Mouse (Mus musculus): Measurements from ENCODE around the gene Mthfd1.
"Not testable (repeated sequence)": the region's sequence is repeated elsewhere in the genome, so short reads cannot be mapped to it uniquely, and the experiment has no call there.

Mthfd1 gene

GRCm38 (mm10) chr12:76254725-76255498 is at the start of gene Mthfd1:
TSS of gene Mthfd1 (plus strand) at chr12:76255298.
- peak; percentile 95 for DNase-seq

- DNase-seq, result no peak
Measured at GRCm38 (mm10) chr12:76209429-76209974, 45.6 kb upstream of the Mthfd1 start.

- no peak for DNase-seq
Measured at GRCm38 (mm10) chr12:76215121-76215520, 40.0 kb upstream of the Mthfd1 start.

- DNase-seq, result no peak
Measured at GRCm38 (mm10) chr12:76216716-76217115, 38.4 kb upstream of the Mthfd1 start.

GRCm38 (mm10) chr12:76222104-76222503 is 33.0 kb upstream of the Mthfd1 start:
- not testable (repeated sequence) for DNase-seq

- DNase-seq, result no peak
Measured at GRCm38 (mm10) chr12:76230644-76231043, 24.5 kb upstream of the Mthfd1 start.

- no peak for DNase-seq
Measured at GRCm38 (mm10) chr12:76235253-76235652, 19.8 kb upstream of the Mthfd1 start.

GRCm38 (mm10) chr12:76239145-76239838 is 15.8 kb upstream of the Mthfd1 start:
- no peak for DNase-seq

GRCm38 (mm10) chr12:76239839-76240571 is 15.1 kb upstream of the Mthfd1 start:
- DNase-seq, result no peak

GRCm38 (mm10) chr12:76240670-76241069 is 14.4 kb upstream of the Mthfd1 start:
- DNase-seq, result no peak

GRCm38 (mm10) chr12:76241084-76241483 is 14.0 kb upstream of the Mthfd1 start:
- no peak for DNase-seq

GRCm38 (mm10) chr12:76241833-76242232 is 13.3 kb upstream of the Mthfd1 start:
- no peak for DNase-seq

- no peak for DNase-seq
Measured at GRCm38 (mm10) chr12:76244981-76245380, 10.1 kb upstream of the Mthfd1 start.

GRCm38 (mm10) chr12:76246646-76247045 is 8.5 kb upstream of the Mthfd1 start, which contains the start of gene Tex21:
TSS of gene Tex21 (minus strand) at chr12:76246746.
- no peak for DNase-seq

- no peak for DNase-seq
Measured at GRCm38 (mm10) chr12:76253090-76253489, 2.0 kb upstream of the Mthfd1 start.

GRCm38 (mm10) chr12:76253591-76253990 is 1.5 kb upstream of the Mthfd1 start:
- no peak for DNase-seq

GRCm38 (mm10) chr12:76253991-76254390 is 1.1 kb upstream of the Mthfd1 start:
- DNase-seq, result no peak

- DNase-seq, result no peak
Measured at GRCm38 (mm10) chr12:76255499-76255875, 389 bp downstream of the Mthfd1 start.

- peak; percentile 36 for DNase-seq
Measured at GRCm38 (mm10) chr12:76256114-76256843, 1.2 kb downstream of the Mthfd1 start.

GRCm38 (mm10) chr12:76260673-76261072 is 5.6 kb downstream of the Mthfd1 start:
- DNase-seq, result no peak

GRCm38 (mm10) chr12:76261556-76261955 is 6.5 kb downstream of the Mthfd1 start:
- DNase-seq, result no peak

GRCm38 (mm10) chr12:76262918-76263317 is 7.8 kb downstream of the Mthfd1 start:
- no peak for DNase-seq

- DNase-seq, result no peak
Measured at GRCm38 (mm10) chr12:76263876-76264275, 8.8 kb downstream of the Mthfd1 start.

All from embryo, embryonic 11 days (tissue).